Mouse (Mus musculus) hindbrain, postnatal 0 days (tissue): ENCODE data around the gene Synpo2. TPM values are rescaled to one million over a fixed set of nuclear protein-coding genes. Genes with fewer than 3 reads are reported as not detected.
A peak's percentile ranks its signal among the peaks of the same experiment; 100 is the strongest.

ENCODE experiments used
- ATAC-seq: fragments of 200-750 bp; cut with Nextera tagmentation; 2 replicates; pipeline ENCODE4 v1.8.0; 2017; ENCODE audit warnings: mild to moderate bottlenecking, moderate TSS enrichment, moderate library complexity
- DNase-seq: peaks from one replicate; pipeline ENCODE4 v3.0.0-alpha.2; 2015; ENCODE audit warnings: low spot score
- H3K27ac ChIP-seq: fragments of 300-500 bp; sonication (generic); 2 replicates; pipeline ENCODE4 v1.5.1; 2014; ENCODE audit warnings: mild to moderate bottlenecking
- H3K27me3 ChIP-seq: fragments of 300-500 bp; sonication (generic); 2 replicates; pipeline ENCODE4 v1.6.1; 2014; ENCODE audit warnings: low read length, mixed read lengths; ENCODE audit not compliant: insufficient read depth
- H3K36me3 ChIP-seq: fragments of 300-500 bp; sonication (generic); 2 replicates; pipeline ENCODE4 v1.6.1; 2014; ENCODE audit warnings: low read length, mixed read lengths; ENCODE audit not compliant: insufficient read depth
- H3K4me1 ChIP-seq: fragments of 300-500 bp; sonication (generic); 2 replicates; pipeline ENCODE4 v1.6.1; 2014; ENCODE audit warnings: antibody characterized with exemption, low read length, mixed read lengths; ENCODE audit not compliant: insufficient read depth
- H3K4me2 ChIP-seq: fragments of 300-500 bp; sonication (generic); 2 replicates; pipeline ENCODE4 v1.6.1; 2014; ENCODE audit warnings: low read depth, mild to moderate bottlenecking, low read length, moderate library complexity, mixed read lengths
- H3K4me3 ChIP-seq: fragments of 300-500 bp; sonication (generic); 2 replicates; pipeline ENCODE4 v1.5.1; 2014; ENCODE audit warnings: low read length
- H3K9ac ChIP-seq: fragments of 300-500 bp; sonication (generic); replicated peaks from 2 replicates; pipeline ENCODE4 v1.6.1; 2014; ENCODE audit warnings: mild to moderate bottlenecking, low read length, moderate library complexity, mixed read lengths
- H3K9me3 ChIP-seq: fragments of 300-500 bp; sonication (generic); 2 replicates; pipeline ENCODE4 v1.6.1; 2016; ENCODE audit warnings: low read length, mixed read lengths
- CTCF ChIP-seq: IDR thresholded peaks from 2 replicates; pipeline ENCODE4 v1.5.1; 2016; ENCODE audit warnings: antibody characterized with exemption, control low read depth, low read depth
- WGBS: fragments of 180-500 bp; shearing (Covaris S2); extraction: QIAGEN DNeasy Blood & Tissue Kit; methylation state at CpG from one replicate; pipeline ENCODE4 v1.1.7; 2014; 5-methylcytosine and 5-hydroxymethylcytosine counted together
- polyA plus RNA-seq: library from polyadenylated mRNA; unstranded; fragments of >200 nt; fragmentation: Nextera tagmentation; extraction: Ambion mirVana; gene quantifications from 2 replicates; pipeline ENCODE4 v1.2.1, GENCODE M21; 2015
- total RNA-seq: library from RNA; depleted of rRNA; stranded (reverse); fragments of >200 nt; gene quantifications from 2 replicates; pipeline ENCODE4 v1.2.3, GENCODE M21; 2014

Gene Synpo2
- total and polyA plus RNA-seq, 2 experiments from 2014 or later: 1.2 TPM

- H3K4me1 ChIP-seq: no peaks in the 10 kb centered on the region
- TF ChIP-seq CTCF: no peak
- no peaks in the 10 kb centered on the region for H3K36me3 ChIP-seq
- no peaks in the 10 kb centered on the region for H3K27me3 ChIP-seq
- DNase-seq (no peak), ATAC-seq (no peak)
- no peak overlapping the region for H3K27ac ChIP-seq
- H3K4me2 ChIP-seq: no peak overlapping the region
- no peak overlapping the region for H3K4me3 ChIP-seq
- no peak overlapping the region for H3K9ac ChIP-seq
- WGBS: 70% methylated on average over 5 of the region's 5 CpGs
- H3K9me3 ChIP-seq: no peaks in the 10 kb centered on the region
Measured at GRCm38 (mm10) chr3:123139619-123140018, 96.3 kb downstream of the Synpo2 start.

- no peaks in the 10 kb centered on the region for H3K9me3 ChIP-seq
- H3K4me2 ChIP-seq: no peak overlapping the region
- no peak overlapping the region for H3K4me3 ChIP-seq
- no peak for ATAC-seq
- H3K9ac ChIP-seq: no peak overlapping the region
- 62% methylated on average over 6 of the region's 6 CpGs for WGBS
- H3K27me3 ChIP-seq: no peaks in the 10 kb centered on the region
- peak; percentile 43 for DNase-seq
- no peaks in the 10 kb centered on the region for H3K36me3 ChIP-seq
- no peaks in the 10 kb centered on the region for H3K4me1 ChIP-seq
- no peak overlapping the region for H3K27ac ChIP-seq
- TF ChIP-seq CTCF: no peak
Measured at GRCm38 (mm10) chr3:123138274-123139003, 97.5 kb downstream of the Synpo2 start.

GRCm38 (mm10) chr3:123132101-123132500 is 103.8 kb downstream of the Synpo2 start:
- 81% methylated on average over 2 of the region's 2 CpGs for WGBS
- no peaks in the 10 kb centered on the region for H3K9me3 ChIP-seq
- H3K9ac ChIP-seq: no peak overlapping the region
- no peaks in the 10 kb centered on the region for H3K27me3 ChIP-seq
- no peak for TF ChIP-seq CTCF
- DNase-seq (no peak), ATAC-seq (no peak)
- no peaks in the 10 kb centered on the region for H3K4me1 ChIP-seq
- no peak overlapping the region for H3K4me3 ChIP-seq
- H3K36me3 ChIP-seq: no peaks in the 10 kb centered on the region
- no peak overlapping the region for H3K4me2 ChIP-seq
- H3K27ac ChIP-seq: no peak overlapping the region

GRCm38 (mm10) chr3:123131151-123131756 is 104.7 kb downstream of the Synpo2 start:
- TF ChIP-seq CTCF: no peak
- Histone ChIP-seq H3K4me2 (no peak overlapping the region), H3K36me3 (no peaks in the 10 kb centered on the region), H3K27ac (no peak overlapping the region), H3K4me1 (no peaks in the 10 kb centered on the region), H3K9me3 (no peaks in the 10 kb centered on the region), H3K4me3 (no peak overlapping the region), H3K27me3 (no peaks in the 10 kb centered on the region), H3K9ac (no peak overlapping the region)
- no peak for DNase-seq
- 94% methylated on average over 6 of the region's 6 CpGs for WGBS
- ATAC-seq: no peak

- Histone ChIP-seq H3K4me3 (no peak overlapping the region), H3K9ac (no peak overlapping the region), H3K4me2 (no peak overlapping the region), H3K27ac (no peak overlapping the region), H3K36me3 (no peaks in the 10 kb centered on the region), H3K9me3 (no peaks in the 10 kb centered on the region), H3K4me1 (no peaks in the 10 kb centered on the region), H3K27me3 (no peaks in the 10 kb centered on the region)
- no peak for TF ChIP-seq CTCF
- no peak for DNase-seq
- 89% methylated on average over 14 of the region's 14 CpGs for WGBS
- no peak for ATAC-seq
Measured at GRCm38 (mm10) chr3:123130314-123131150, 105.4 kb downstream of the Synpo2 start.

GRCm38 (mm10) chr3:123128781-123129180 is 107.2 kb downstream of the Synpo2 start:
- Histone ChIP-seq H3K4me3 (no peak overlapping the region), H3K9ac (no peak overlapping the region), H3K27me3 (no peaks in the 10 kb centered on the region), H3K36me3 (no peaks in the 10 kb centered on the region), H3K4me2 (no peak overlapping the region), H3K9me3 (no peaks in the 10 kb centered on the region), H3K4me1 (no peaks in the 10 kb centered on the region), H3K27ac (no peak overlapping the region)
- 54% methylated on average over 8 of the region's 8 CpGs for WGBS
- DNase-seq (peak; percentile 18), ATAC-seq (no peak)
- no peak for TF ChIP-seq CTCF
